Mouse (Mus musculus) gastrocnemius, adult 8-10 months (tissue): ENCODE data around the gene Edil3. TPM values are rescaled to one million over a fixed set of nuclear protein-coding genes. Genes with fewer than 3 reads are reported as not detected.

Source experiments
- DNase-seq, 2 experiments: peaks; one replicate each; pipeline ENCODE4 v3.0.0; 2022; ENCODE audit warnings: low spot score in 2 of 2
- total RNA-seq, 4 experiments: library from RNA; stranded (reverse); gene quantifications; 2 replicates each; pipeline ENCODE4 v1.2.4; 2022

Edil3 gene
- total RNA-seq, 4 experiments from 2014 or later = 0.35 to 0.74 (median 0.40) TPM

GRCm38 (mm10) chr13:89238104-89238503, 416.8 kb downstream of the Edil3 start:
- no peak for DNase-seq

DNA sequence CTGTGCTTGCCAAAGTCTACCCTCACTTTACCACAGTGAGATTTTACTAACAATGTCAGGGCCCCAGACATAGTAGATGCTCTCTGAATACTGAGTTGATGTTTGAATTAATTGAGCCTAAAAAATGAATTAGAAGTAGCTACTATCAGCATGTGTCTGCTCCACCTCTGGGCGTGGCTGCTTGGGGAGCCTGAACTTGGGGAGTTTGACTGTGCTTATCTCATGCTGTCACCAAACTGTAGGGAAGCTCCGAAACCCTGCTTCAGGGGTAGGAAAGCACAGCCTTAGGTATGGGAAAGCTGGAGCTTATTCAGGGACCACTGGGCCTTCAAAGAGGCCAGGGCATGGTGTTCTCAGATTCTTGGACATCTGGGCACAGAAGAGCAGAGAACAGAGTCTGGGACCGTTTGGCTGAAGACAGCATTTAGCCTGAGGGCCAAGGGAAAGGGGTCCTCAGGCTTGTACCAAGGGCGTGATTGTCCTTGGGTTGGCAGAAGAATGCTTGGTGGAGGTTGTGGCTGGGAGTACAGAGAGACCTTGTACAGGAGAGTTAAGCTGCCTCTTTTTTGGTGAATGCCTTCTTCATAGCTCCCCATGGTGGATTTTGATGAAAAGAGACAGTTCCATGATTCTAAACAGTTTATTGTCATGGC, 432.8 kb downstream of the Edil3 start:
- DNase-seq = no peak

GRCm38 (mm10) chr13:89256906-89257305, 435.6 kb downstream of the Edil3 start:
- no peak for DNase-seq

GRCm38 (mm10) chr13:89286696-89287305, 465.5 kb downstream of the Edil3 start:
- DNase-seq = no peak

GRCm38 (mm10) chr13:89288201-89288600, 466.9 kb downstream of the Edil3 start:
- no peak for DNase-seq

- DNase-seq = no peak
Measured at GRCm38 (mm10) chr13:89321155-89321554, 499.9 kb downstream of the Edil3 start.

- DNase-seq = no peak
Measured at GRCm38 (mm10) chr13:89324282-89324681, 503.0 kb downstream of the Edil3 start.

- DNase-seq = no peak
Measured at GRCm38 (mm10) chr13:89334494-89334893, 513.2 kb downstream of the Edil3 start.

DNA sequence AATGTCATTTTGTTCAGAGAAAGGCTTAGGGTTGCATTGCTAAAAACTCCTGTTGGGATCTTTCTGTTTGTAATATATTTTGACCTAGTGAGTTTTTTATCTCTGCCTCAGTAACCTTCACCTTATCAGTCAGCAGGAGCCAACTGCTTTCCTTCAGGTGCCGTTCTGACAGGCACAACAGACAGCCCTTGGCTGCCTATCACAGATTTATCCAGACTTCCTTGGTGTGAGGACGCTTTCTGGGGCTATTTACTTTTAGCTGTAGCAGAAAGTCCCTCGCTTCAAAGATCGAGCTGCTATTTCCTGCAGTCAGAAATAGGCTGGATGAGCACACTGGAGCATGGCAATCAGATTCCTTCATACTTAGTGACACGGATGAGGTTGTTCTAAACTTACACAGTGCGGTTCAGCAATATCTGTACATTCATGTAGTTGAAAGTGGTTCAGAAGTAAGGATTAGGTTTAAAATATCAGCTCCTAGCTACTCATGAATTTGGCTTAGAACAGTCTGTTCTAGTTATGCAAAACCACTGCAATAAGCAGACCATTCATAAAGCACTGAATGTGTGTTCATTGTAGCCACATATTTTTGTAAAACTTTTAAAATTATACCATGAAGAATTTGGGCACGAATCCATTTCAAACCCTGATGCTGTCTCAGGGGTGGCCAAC, 514.8 kb downstream of the Edil3 start:
- no peak for DNase-seq

GRCm38 (mm10) chr13:89339055-89339454, 517.8 kb downstream of the Edil3 start:
- DNase-seq = no peak

- no peak for DNase-seq
Measured at GRCm38 (mm10) chr13:89339776-89340175, 518.5 kb downstream of the Edil3 start.

DNA sequence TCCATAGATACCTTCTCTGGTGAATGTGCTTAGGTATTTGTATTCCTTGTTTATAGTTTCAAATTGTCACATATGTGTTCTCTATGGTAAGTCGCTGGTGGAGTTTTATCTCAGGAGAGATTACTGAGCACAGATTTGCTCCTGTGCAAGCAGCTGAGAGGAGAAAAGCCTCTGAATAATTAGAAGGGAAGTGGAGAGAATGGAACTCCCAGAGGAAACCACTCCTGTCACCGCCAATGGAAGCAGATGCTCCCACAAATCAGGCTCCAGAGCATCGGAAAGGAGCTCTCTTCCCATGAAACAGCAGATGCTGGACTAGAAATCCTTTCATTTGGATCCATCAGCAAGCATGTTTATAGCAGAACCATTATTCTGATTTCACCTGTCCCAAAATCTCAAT, 534.0 kb downstream of the Edil3 start:
- no peak for DNase-seq

DNA sequence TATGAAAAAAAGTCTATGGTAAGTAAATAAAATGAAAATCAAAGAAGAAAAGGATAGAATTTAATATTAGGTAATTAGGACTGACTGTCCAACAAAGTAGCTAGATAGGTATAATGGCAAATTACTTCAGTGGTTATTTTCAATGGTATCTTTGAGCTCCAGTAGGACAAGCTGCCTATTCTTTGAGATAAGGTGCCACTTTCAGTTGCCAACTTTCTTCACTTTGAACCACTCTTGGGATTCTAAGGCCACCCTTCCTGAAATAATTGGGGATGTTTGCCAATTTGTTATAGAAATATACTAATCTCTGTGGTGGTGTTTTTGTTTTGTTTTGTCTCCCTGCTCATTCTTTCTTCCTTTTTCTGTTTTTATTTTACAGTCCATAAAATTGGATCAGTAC, 537.1 kb downstream of the Edil3 start:
- no peak for DNase-seq

DNA sequence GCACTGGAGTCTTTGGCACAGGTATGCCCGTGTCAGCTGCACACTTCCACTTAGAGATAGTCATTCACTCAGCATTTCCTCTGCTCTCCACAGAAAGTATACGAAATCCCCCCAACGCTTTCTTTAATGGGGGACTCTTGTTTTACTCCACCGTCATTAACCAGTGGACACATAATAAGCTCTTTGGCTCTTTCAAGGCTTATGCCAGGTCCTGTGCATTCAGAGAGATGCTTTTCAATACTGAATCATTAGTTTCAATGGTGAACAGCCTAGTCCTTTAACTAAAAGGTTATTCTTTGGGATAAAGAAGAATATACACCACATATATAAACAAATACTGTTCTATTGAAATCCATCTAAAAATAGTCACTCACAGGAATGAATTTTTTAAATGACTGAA, 541.0 kb downstream of the Edil3 start:
- no peak for DNase-seq

DNA sequence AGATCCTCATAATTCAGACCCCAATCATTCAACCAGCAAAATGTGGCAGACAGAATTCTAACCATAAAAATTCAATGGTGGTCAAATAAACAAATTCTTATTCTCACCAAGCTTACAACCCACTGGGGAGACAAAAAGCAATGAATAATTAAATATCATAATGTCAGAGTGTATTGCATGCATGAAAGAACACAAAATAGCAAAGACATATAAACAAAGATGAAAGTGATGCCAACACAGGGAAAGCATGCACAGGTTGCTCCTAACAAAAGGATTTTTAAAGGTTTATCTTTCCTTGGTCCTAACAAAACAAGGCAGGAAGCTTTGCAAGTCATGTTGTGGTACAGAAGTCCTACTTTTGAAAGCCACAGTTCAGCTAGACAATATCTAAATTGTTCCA, 550.0 kb downstream of the Edil3 start:
- DNase-seq = no peak

DNA sequence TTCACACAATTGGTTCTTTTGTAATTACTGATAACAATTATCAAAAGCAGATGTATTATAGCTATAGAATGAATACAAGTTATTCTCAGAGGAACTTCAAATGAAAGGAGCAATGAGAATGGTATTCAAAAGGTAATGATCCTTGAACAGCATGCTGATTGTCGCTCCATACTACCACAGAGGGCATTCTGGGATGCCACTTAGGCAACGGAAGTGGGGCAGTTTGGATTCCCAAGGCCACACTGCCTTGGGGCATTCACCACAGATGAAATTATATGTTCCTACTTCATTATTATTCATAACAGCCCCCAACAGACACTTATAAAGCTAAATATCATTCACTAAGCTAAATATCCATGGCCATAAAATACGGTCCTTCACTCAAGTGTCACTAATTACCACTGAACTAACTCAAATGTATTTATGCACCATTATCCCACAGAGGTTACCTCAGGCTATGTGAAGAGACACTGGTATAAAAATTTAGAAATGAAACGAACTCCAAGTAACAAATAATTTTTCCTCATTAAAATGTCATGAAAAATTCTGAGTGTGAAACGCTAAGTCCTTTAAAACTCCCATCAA, 550.5 kb downstream of the Edil3 start:
- no peak for DNase-seq
